ENCODE assay signal across 12 mouse cellular contexts in the genomic region with DNA sequence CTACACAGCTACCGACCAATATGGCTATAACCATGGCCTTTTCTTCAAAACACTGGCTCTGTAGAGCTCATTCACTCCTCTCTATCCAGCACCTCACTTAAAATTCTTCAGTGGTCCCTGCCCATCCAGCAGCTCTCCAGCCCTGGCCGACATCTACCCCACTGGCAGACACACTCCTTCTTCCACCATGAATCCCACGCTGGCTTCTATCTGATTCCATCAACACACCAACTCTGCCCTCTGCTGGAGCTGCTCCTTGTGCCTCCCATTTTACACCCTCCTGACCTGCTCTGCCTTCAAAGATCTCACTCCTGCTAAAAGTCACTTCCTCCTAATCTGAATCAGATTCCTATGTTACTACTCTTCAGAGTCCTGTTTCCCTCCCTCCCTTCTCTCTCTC. TPM values are rescaled to one million over a fixed set of nuclear protein-coding genes. Genes with fewer than 3 reads are reported as not detected.
DNase-seq lines count a peak whose midpoint lies in the region.
"Had no signal": no experiment of that assay in that cellular context is flagged by ENCODE, and none has a peak within 500 bp of the region (broad histone marks: within the 10 kb centered on the region; RNA-seq: fewer than 3 reads in every experiment).

No protein-coding gene starts in this region.

- H3K4me3 ChIP-seq in heart, embryonic 10.5 days: no peak overlapping the region
- H3K4me3 ChIP-seq: embryonic facial prominence, embryonic 13.5 days; forebrain, embryonic 13.5 days; hindbrain, embryonic 10.5 days had no signal

- 71% methylated on average over 3 of the region's 3 CpGs for WGBS in heart, embryonic 10.5 days

- no peaks in the 10 kb centered on the region for H3K4me1 ChIP-seq in heart, embryonic 10.5 days
- H3K4me1 ChIP-seq: embryonic facial prominence, embryonic 13.5 days; forebrain, embryonic 13.5 days; hindbrain, embryonic 10.5 days had no signal

- H3K27me3 ChIP-seq in heart, embryonic 10.5 days (ENCODE audit: insufficient read depth, poor library complexity, severe bottlenecking): no peaks in the 10 kb centered on the region
- H3K27me3 ChIP-seq: embryonic facial prominence, embryonic 13.5 days; forebrain, embryonic 13.5 days had no signal

- no peak overlapping the region for H3K27ac ChIP-seq in heart, embryonic 10.5 days
- H3K27ac ChIP-seq: embryonic facial prominence, embryonic 13.5 days; forebrain, embryonic 13.5 days; hindbrain, embryonic 10.5 days had no signal

- no peaks in the 10 kb centered on the region for H3K9me3 ChIP-seq in heart, embryonic 10.5 days
- H3K9me3 ChIP-seq: embryonic facial prominence, embryonic 13.5 days; forebrain, embryonic 13.5 days; G1E; hindbrain, embryonic 10.5 days had no signal

- DNase-seq in cerebellum, adult 18-20 months: peak; percentile 53 to 58
- no peak for DNase-seq in cerebellum, adult 8-10 months
- DNase-seq in heart, embryonic 10.5 days (ENCODE audit: low spot score): peak; percentile 72
- DNase-seq in heart, postnatal 25 days (ENCODE audit: low spot score): no peak
- peak; percentile 36 for DNase-seq in left cerebral cortex, postnatal 4 days
- no peak for DNase-seq in left cerebral cortex, postnatal 10 days (ENCODE audit: extremely low spot score in 1 of 2, low spot score in 2 of 2)
- DNase-seq in NIH3T3 (ENCODE audit: low read depth): peak; percentile 34
- DNase-seq in spleen, postnatal 36 days (ENCODE audit: low spot score in 2 of 2): no peak

- peaks cover 84% of the 10 kb centered on the region for H3K36me3 ChIP-seq in heart, embryonic 10.5 days

- intact Hi-C loops in heart, postnatal 25 days (cut with DNase I): no loop called here
- intact Hi-C loops in left cerebral cortex, postnatal 4 days (cut with DNase I): no loop called here
- intact Hi-C loops in left cerebral cortex, postnatal 10 days (cut with DNase I): no loop called here

RNA-seq across cellular contexts. Expression of gene Amfr, which starts 28.8 kb away (rescaled TPM):
- polyA plus RNA-seq in heart, embryonic 10.5 days (2016; fragmentation: Nextera tagmentation; extraction: Ambion mirVana): 52.1 and 57.9 TPM in 2 replicates
- total RNA-seq in heart, postnatal 25 days (2021): 100 to 1,000 TPM; 112 to 121 TPM
- 100 to 1,000 TPM; 111 to 113 TPM for total RNA-seq in left cerebral cortex, postnatal 4 days (2021)
- 100 to 1,000 TPM; 129 to 132 TPM for total RNA-seq in left cerebral cortex, postnatal 10 days (2021)

RNA-seq across cellular contexts. Expression of gene Nudt21, which starts 53.0 kb away (rescaled TPM):
- polyA plus RNA-seq in heart, embryonic 10.5 days (2016; fragmentation: Nextera tagmentation; extraction: Ambion mirVana): 96.4 and 110 TPM in 2 replicates
- 10 to 100 TPM; 24.8 to 27.1 TPM for total RNA-seq in heart, postnatal 25 days (2021)
- total RNA-seq in left cerebral cortex, postnatal 4 days (2021): 10 to 100 TPM; 74.9 to 79.0 TPM
- 10 to 100 TPM; 66.4 to 75.8 TPM for total RNA-seq in left cerebral cortex, postnatal 10 days (2021)

RNA-seq across cellular contexts. Expression of gene Ogfod1, which starts 53.2 kb away (rescaled TPM):
- 13.6 and 14.0 TPM in 2 replicates for polyA plus RNA-seq in heart, embryonic 10.5 days (2016; fragmentation: Nextera tagmentation; extraction: Ambion mirVana)
- total RNA-seq in heart, postnatal 25 days (2021): 10 to 100 TPM; 29.5 to 30.1 TPM
- 10 to 100 TPM; 23.6 to 25.8 TPM for total RNA-seq in left cerebral cortex, postnatal 4 days (2021)
- 10 to 100 TPM; 36.7 to 38.1 TPM for total RNA-seq in left cerebral cortex, postnatal 10 days (2021)

Comparison
In these comparisons a context has a peak if more than half of its experiments do, and no peak if none do; other contexts are left out.
1. DNase-seq: peak in cerebellum, adult 18-20 months (2 of 2), heart, embryonic 10.5 days (single experiment), left cerebral cortex, postnatal 4 days (single experiment) and NIH3T3 (single experiment); none in cerebellum, adult 8-10 months (single experiment), heart, postnatal 25 days (single experiment), left cerebral cortex, postnatal 10 days (0 of 2) and spleen, postnatal 36 days (0 of 2).